Mouse (Mus musculus): ENCODE data around the gene Mgat4b. TPM values are rescaled to one million over a fixed set of nuclear protein-coding genes. Genes with fewer than 3 reads are reported as not detected.

Mgat4b gene
- polyA plus RNA-seq, 1 experiment from 2014 or later, result 40.7 TPM

- no peak for ATAC-seq (ENCODE audit: low FRiP score, low read depth)
- Histone ChIP-seq H3K4me2 (replicated peaks) (no peak overlapping the region), H3K4me1 (no peaks in the 10 kb centered on the region), H3K4me3 (no peak overlapping the region), H3K9me3 (no peaks in the 10 kb centered on the region), H3K27ac (replicated peaks) (no peak overlapping the region), H3K36me3 (peaks cover 66% of the 10 kb centered on the region), H3K27me3 (no peaks in the 10 kb centered on the region), H3K9ac (replicated peaks) (no peak overlapping the region)
- WGBS, result 93% methylated on average over 8 of the region's 8 CpGs
These were observed 55.2 kb downstream of the Mgat4b start for GRCm38 (mm10) chr11:50265931-50266330.

- ATAC-seq (ENCODE audit: low FRiP score, low read depth), result no peak
These were observed 56.3 kb downstream of the Mgat4b start for GRCm38 (mm10) chr11:50266997-50267396.

GRCm38 (mm10) chr11:50269163-50269562 is 58.5 kb downstream of the Mgat4b start:
- peaks cover 38% of the 10 kb centered on the region for H3K36me3 ChIP-seq

More at GRCm38 (mm10) chr11:50266997-50267396, 56.3 kb downstream of the Mgat4b start:
- Histone ChIP-seq H3K9me3 (no peaks in the 10 kb centered on the region), H3K4me3 (no peak overlapping the region), H3K36me3 (peaks cover 56% of the 10 kb centered on the region), H3K4me1 (no peaks in the 10 kb centered on the region), H3K4me2 (replicated peaks) (no peak overlapping the region), H3K27ac (replicated peaks) (no peak overlapping the region), H3K27me3 (no peaks in the 10 kb centered on the region), H3K9ac (replicated peaks) (no peak overlapping the region)
- 89% methylated on average over 3 of the region's 3 CpGs for WGBS

GRCm38 (mm10) chr11:50269885-50270284 is 59.2 kb downstream of the Mgat4b start:
- Histone ChIP-seq H3K27ac (replicated peaks) (no peak overlapping the region), H3K4me2 (replicated peaks) (no peak overlapping the region), H3K27me3 (no peaks in the 10 kb centered on the region), H3K36me3 (peaks cover 30% of the 10 kb centered on the region), H3K9ac (replicated peaks) (no peak overlapping the region), H3K4me3 (no peak overlapping the region), H3K9me3 (no peaks in the 10 kb centered on the region), H3K4me1 (no peaks in the 10 kb centered on the region)
- 93% methylated on average over 1 of the region's 1 CpGs for WGBS
- ATAC-seq (ENCODE audit: low FRiP score, low read depth), result no peak

More at GRCm38 (mm10) chr11:50269163-50269562, 58.5 kb downstream of the Mgat4b start:
- Histone ChIP-seq H3K9ac (replicated peaks) (no peak overlapping the region), H3K4me3 (no peak overlapping the region), H3K9me3 (no peaks in the 10 kb centered on the region), H3K27me3 (no peaks in the 10 kb centered on the region), H3K27ac (replicated peaks) (no peak overlapping the region), H3K4me2 (replicated peaks) (no peak overlapping the region), H3K4me1 (no peaks in the 10 kb centered on the region)
- WGBS, result 86% methylated on average over 2 of the region's 2 CpGs
- no peak for ATAC-seq (ENCODE audit: low FRiP score, low read depth)

- peaks cover 8% of the 10 kb centered on the region for H3K36me3 ChIP-seq
- WGBS, result 88% methylated on average over 2 of the region's 2 CpGs
- H3K27ac ChIP-seq (replicated peaks), result no peak overlapping the region
- no peaks in the 10 kb centered on the region for H3K9me3 ChIP-seq
- H3K4me1 ChIP-seq, result no peaks in the 10 kb centered on the region
- ATAC-seq (ENCODE audit: low FRiP score, low read depth), result no peak
- H3K27me3 ChIP-seq, result no peaks in the 10 kb centered on the region
- no peak overlapping the region for H3K4me2 ChIP-seq (replicated peaks)
- no peak overlapping the region for H3K9ac ChIP-seq (replicated peaks)
- no peak overlapping the region for H3K4me3 ChIP-seq
These were observed 62.1 kb downstream of the Mgat4b start for GRCm38 (mm10) chr11:50272819-50273218.

GRCm38 (mm10) chr11:50275077-50275476 is 64.4 kb downstream of the Mgat4b start:
- H3K9ac ChIP-seq (replicated peaks), result no peak overlapping the region
- no peaks in the 10 kb centered on the region for H3K9me3 ChIP-seq
- 93% methylated on average over 2 of the region's 2 CpGs for WGBS
- no peak overlapping the region for H3K27ac ChIP-seq (replicated peaks)
- H3K27me3 ChIP-seq, result no peaks in the 10 kb centered on the region
- ATAC-seq (ENCODE audit: low FRiP score, low read depth), result no peak
- peaks cover 9% of the 10 kb centered on the region for H3K36me3 ChIP-seq
- no peak overlapping the region for H3K4me3 ChIP-seq
- H3K4me2 ChIP-seq (replicated peaks), result no peak overlapping the region
- H3K4me1 ChIP-seq, result no peaks in the 10 kb centered on the region

- Histone ChIP-seq H3K4me2 (replicated peaks) (no peak overlapping the region), H3K9ac (replicated peaks) (no peak overlapping the region), H3K4me1 (no peaks in the 10 kb centered on the region), H3K27ac (replicated peaks) (no peak overlapping the region), H3K27me3 (no peaks in the 10 kb centered on the region), H3K36me3 (peaks cover 12% of the 10 kb centered on the region), H3K9me3 (no peaks in the 10 kb centered on the region), H3K4me3 (no peak overlapping the region)
- WGBS, result 94% methylated on average over 5 of the region's 5 CpGs
- ATAC-seq (ENCODE audit: low FRiP score, low read depth), result no peak
These were observed 65.0 kb downstream of the Mgat4b start for GRCm38 (mm10) chr11:50275568-50276151.

GRCm38 (mm10) chr11:50277025-50277424 is 66.3 kb downstream of the Mgat4b start:
- Histone ChIP-seq H3K9me3 (no peaks in the 10 kb centered on the region), H3K4me2 (replicated peaks) (no peak overlapping the region), H3K27me3 (no peaks in the 10 kb centered on the region), H3K36me3 (peaks cover 20% of the 10 kb centered on the region), H3K27ac (replicated peaks) (no peak overlapping the region), H3K9ac (replicated peaks) (no peak overlapping the region), H3K4me3 (no peak overlapping the region), H3K4me1 (no peaks in the 10 kb centered on the region)
- ATAC-seq (ENCODE audit: low FRiP score, low read depth), result no peak

- no peaks in the 10 kb centered on the region for H3K4me1 ChIP-seq
- no peaks in the 10 kb centered on the region for H3K27me3 ChIP-seq
- H3K36me3 ChIP-seq, result peaks cover 20% of the 10 kb centered on the region
These were observed 67.0 kb downstream of the Mgat4b start for GRCm38 (mm10) chr11:50277706-50278105.

GRCm38 (mm10) chr11:50279005-50279404 is 68.3 kb downstream of the Mgat4b start:
- Histone ChIP-seq H3K9me3 (no peaks in the 10 kb centered on the region), H3K27ac (replicated peaks) (no peak overlapping the region), H3K4me2 (replicated peaks) (no peak overlapping the region), H3K27me3 (no peaks in the 10 kb centered on the region), H3K4me3 (no peak overlapping the region), H3K4me1 (no peaks in the 10 kb centered on the region), H3K9ac (replicated peaks) (no peak overlapping the region), H3K36me3 (peaks cover 20% of the 10 kb centered on the region)
- 98% methylated on average over 4 of the region's 4 CpGs for WGBS
- ATAC-seq (ENCODE audit: low FRiP score, low read depth), result no peak

More at GRCm38 (mm10) chr11:50277706-50278105, 67.0 kb downstream of the Mgat4b start:
- no peak for ATAC-seq (ENCODE audit: low FRiP score, low read depth)
- Histone ChIP-seq H3K9ac (replicated peaks) (no peak overlapping the region), H3K4me2 (replicated peaks) (no peak overlapping the region), H3K4me3 (no peak overlapping the region), H3K9me3 (no peaks in the 10 kb centered on the region), H3K27ac (replicated peaks) (no peak overlapping the region)
- 92% methylated on average over 6 of the region's 6 CpGs for WGBS

- 82% methylated on average over 1 of the region's 1 CpGs for WGBS
These were observed 69.4 kb downstream of the Mgat4b start for GRCm38 (mm10) chr11:50280053-50280452.

More at GRCm38 (mm10) chr11:50280053-50280452, 69.4 kb downstream of the Mgat4b start:
- no peak for ATAC-seq (ENCODE audit: low FRiP score, low read depth)
- Histone ChIP-seq H3K4me1 (no peaks in the 10 kb centered on the region), H3K27ac (replicated peaks) (no peak overlapping the region), H3K27me3 (no peaks in the 10 kb centered on the region), H3K9ac (replicated peaks) (no peak overlapping the region), H3K4me2 (replicated peaks) (no peak overlapping the region), H3K9me3 (no peaks in the 10 kb centered on the region), H3K4me3 (no peak overlapping the region), H3K36me3 (peaks cover 20% of the 10 kb centered on the region)

All from midbrain, embryonic 12.5 days (tissue).